Mouse (Mus musculus) forelimb bud, embryonic 11.5 days (tissue): ENCODE results near the gene Sqstm1.

ENCODE experiments used
- DNase-seq: peaks from one replicate; pipeline ENCODE4 v3.0.0-alpha.2; 2012; ENCODE audit warnings: low read depth, low spot score

The Sqstm1 gene

DNA sequence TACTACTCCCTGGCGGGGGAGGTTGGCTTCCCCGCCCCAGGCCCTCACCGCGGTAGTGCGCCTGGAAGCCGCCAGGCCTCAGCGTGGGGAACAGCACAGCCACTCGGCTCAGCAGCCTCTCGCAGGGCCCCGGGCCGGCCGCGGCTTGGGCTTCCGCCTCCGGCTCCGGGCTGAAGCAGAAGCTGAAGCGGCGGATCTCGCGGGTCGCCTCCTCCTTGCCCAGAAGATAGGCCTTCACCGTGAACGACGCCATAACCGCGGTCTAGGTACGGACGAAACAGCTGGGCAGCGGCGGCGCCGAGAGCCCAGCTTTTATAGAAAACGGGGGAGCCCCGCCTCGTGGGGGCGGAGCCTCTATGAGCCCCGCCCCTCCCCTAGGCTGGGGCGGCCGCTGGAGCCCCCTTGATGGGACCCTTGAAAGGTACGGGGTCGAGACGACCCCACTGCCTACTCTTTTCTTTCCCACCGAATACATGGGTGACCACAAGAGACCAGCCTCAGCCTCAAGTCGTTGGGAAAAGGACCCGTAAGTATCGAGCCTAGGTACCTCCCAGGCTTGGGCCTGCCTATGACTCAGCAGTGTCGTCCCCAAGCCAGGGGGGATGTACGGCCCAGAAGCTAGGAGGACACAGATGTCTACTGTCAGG is at the start of gene Sqstm1, which contains the start of gene Mgat4b:
TSS of gene Sqstm1 (minus strand) at position 323 of the 647 bp plus-strand sequence.
TSS of gene Mgat4b (plus strand) at position 386 of the 647 bp plus-strand sequence.
- DNase-seq, result peak; percentile 77

- DNase-seq, result no peak
Observed at GRCm38 (mm10) chr11:50258310-50258709, 47.7 kb upstream of the Sqstm1 start.

DNA sequence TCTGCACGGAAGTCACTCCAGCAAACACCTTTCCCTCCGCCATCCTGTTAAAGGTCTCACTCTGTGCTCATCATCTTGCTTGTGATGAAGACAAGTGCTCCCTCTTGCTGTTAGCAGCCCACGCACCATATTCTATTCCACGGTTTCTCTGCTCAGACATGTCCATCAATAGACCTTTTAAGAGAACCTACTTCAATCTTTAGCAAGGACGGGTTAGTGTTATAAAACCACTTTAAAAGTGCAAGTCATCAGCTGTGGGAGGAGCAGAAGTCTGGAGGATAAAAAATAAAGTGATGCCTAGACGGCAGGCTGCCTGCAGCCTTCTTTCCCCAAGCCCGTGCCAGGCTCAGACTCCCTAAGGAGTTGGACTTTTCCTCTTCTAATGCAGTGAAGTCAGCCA is 46.0 kb upstream of the Sqstm1 start:
- DNase-seq, result no peak

DNA sequence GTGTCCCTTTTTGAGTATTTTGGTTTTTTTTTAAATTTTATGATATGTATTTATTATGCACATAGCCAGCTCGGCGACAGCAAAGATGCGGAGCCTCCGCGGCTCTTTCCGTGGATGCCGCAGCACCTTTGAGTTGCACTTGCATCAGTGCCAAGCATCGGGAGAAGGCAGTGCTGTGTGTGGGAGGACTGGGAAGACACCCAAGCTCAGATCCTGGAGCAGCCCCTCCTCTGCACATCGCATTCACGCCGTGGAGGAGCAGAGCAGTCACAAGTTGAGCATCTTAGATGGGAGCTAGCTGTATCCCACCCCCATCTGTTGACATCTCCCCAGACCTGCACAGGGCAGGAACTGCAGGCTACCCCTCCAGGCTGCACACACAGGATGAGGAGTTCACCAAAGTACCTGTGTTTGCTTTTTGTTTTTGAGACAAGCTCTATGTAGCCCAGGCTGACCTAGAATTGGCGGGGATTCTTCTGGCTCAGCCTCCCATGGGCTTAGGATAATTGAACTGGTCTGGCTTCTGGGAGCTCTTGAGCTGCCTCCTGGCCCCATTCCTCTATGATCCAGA is 43.5 kb upstream of the Sqstm1 start:
- DNase-seq, result no peak

DNA sequence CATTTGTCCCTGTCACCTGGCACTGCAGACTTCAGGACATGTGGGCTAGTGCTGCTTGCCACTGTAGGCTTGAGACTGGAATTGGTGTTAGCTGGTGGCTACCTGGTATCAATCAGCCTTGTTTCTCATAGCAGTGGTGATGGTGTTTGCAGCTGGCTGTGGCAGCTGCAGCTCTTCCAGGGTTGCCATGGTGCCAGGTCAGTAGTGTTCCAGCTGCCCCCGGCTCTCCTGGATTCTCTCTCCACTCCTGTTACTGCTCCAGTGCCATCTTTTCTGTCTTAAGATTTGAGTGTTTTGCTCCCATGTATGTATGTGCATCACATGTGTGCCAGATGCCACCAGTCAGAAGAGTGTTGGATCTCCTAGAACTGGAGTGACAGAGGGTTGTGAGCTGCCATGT is 42.8 kb upstream of the Sqstm1 start:
- DNase-seq, result no peak

GRCm38 (mm10) chr11:50252684-50253265 is 42.1 kb upstream of the Sqstm1 start:
- DNase-seq, result no peak

DNA sequence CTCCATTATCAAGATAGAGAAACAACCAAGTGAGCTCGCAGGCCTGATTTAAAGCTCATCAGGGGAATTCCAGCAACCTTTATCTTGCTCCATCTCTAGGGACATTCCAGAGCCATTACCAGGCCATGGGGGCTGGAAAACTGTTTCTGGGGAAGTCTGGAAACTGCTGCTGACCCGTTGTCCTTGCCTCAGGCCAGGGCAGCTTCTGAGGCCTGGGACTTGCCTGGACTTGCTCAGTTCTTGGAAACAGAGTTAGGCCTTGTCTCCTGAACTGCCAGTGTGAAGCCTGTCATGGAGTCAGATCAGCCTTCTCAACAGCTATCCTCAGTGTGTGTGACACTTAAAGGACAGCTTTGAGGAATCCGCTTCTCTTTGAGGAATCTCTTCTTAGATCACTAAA is 41.5 kb upstream of the Sqstm1 start:
- DNase-seq, result peak; percentile 36

GRCm38 (mm10) chr11:50248473-50249171 is 38.0 kb upstream of the Sqstm1 start:
- no peak for DNase-seq

- no peak for DNase-seq
Observed at GRCm38 (mm10) chr11:50245269-50245668, 34.6 kb upstream of the Sqstm1 start.

DNA sequence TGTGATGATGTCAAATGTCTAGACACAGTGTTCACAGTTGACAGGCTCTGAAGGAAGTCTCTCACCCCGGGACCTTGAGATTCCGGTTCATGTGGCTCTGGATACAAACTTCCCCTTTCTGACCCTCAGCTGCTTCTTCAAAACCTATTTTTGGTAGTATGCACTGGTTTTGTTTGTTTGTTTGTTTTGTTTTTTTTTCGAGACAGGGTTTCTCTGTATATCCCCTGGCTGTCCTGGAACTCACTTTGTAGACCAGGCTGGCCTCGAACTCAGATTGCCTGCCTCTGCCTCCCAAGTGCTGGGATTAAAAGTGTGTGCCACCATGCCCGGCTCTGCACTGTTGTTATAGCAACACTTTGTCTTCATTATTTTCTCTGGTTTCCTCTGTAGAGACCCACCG is 33.3 kb upstream of the Sqstm1 start:
- no peak for DNase-seq

DNA sequence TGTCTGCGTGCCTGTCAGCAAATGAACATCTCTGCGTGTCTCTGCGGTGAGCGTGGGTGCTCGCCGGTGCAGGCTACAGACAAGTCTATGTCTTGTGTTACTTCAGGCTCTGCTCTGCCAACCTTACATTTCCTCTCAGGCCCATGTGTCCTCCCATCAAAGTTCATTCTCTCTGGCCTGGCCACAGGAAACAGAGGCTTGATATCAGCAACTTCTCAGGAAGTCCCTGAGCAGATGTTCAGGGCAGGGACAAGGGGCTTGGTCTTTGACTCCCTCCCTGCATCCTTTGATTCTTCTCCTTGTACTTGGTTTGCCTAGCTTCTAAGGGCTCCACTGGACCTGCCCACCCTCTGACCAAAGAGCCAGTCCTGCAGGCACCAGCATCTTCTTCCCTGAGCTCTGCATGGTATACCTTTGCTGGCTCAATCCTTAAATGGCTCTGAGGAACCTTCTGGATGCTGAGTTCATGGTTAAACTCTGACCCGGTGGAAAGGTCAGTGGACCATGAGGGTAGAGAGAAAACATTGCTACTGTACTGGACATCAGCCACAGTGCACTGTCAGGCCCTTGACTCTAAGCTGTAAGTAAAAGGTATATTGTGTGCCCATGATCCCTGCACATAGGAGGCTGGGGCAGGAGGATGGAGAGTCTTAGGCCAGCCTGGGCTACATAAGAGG is 29.7 kb upstream of the Sqstm1 start:
- DNase-seq, result no peak

GRCm38 (mm10) chr11:50238821-50239791 is 28.5 kb upstream of the Sqstm1 start:
- DNase-seq, result no peak

GRCm38 (mm10) chr11:50238324-50238723 is 27.7 kb upstream of the Sqstm1 start, which contains the start of gene Ltc4s:
Gene Ltc4s, minus strand, starts transcription at chr11:50238616.
- DNase-seq, result no peak

DNA sequence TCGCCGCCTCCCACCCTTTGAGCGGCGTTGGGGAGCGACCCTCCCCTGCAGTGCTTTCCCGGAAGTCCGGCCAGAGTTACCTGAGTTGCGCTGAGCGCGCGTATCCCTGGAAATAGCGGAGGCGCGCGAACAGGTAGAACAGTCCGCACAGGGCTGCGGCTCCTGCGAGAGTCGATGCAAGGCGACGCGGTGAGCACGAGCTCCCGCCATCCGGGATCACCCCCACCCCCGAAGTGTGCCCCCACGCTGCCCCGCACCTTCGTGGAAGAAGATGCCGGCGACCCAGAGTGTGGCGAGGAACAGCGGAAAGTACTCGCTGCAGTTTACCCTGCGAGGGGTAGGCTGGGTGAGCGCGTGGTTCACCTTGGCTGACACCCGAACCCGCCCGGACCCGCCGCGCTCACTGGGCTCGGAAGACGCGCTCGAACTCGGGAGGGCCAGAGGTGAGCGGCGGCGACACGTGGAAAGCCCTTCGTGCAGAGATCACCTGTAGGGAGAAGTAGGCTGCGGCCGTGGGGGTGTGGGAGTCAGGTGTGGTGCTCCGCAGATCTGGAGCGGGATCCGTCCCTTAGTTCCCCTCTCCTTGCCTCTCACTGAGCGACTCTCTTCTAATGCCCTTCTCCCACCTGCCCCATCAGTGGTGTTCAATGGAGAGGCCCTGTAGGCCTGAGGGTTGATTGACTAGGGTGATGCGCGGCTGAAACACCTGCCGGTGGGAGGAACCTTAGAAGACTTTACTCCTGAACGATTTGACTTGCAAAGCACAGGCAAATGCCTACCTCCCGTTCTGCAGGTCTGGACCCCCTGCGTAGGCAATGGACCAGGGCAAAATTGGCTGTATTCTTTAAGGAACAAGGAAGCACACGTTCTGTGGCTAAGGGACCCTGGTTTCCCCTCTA is 26.6 kb upstream of the Sqstm1 start:
- DNase-seq, result no peak

DNA sequence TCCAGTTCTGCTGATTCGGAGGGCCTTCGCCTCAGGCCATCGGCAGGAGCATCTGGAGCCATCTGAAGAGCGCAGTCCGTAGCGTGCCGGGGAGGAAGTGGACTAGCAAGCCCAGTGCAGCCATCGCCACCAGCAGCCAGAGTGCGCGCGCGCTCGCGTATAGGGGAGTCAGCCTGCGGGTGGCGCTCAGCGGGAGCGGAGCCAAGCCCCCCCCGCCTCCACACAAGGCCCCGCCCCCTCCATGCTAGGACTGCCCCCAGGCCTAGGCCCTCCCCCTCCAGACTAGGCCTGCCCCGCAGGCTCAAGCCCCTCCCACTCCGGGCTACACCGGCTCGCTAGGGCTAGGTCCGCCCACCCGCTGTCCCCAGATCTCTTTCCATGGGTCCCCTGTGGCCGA is 25.9 kb upstream of the Sqstm1 start:
- DNase-seq, result peak; percentile 83

GRCm38 (mm10) chr11:50234606-50235005 is 24.0 kb upstream of the Sqstm1 start:
- DNase-seq, result no peak

DNA sequence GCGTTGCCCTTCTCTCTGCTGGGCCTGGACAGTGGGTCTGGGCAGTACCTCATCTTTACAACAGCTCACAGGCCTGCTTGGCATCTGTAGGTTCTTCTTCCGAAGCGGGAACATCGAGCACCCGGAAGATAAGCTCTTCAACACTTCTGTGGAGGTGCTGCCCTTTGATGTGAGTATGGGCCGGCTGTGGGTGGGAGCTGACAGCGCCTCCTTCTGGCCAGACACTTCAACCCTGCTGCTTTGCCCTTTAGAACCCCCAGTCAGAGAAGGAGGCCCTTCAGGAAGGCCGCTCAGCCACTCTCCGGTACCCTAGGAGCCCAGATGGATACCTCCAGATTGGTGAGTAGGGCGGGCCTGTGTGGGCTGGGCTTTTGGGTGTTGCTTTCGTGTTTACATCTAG is 23.4 kb upstream of the Sqstm1 start:
- DNase-seq, result no peak

DNA sequence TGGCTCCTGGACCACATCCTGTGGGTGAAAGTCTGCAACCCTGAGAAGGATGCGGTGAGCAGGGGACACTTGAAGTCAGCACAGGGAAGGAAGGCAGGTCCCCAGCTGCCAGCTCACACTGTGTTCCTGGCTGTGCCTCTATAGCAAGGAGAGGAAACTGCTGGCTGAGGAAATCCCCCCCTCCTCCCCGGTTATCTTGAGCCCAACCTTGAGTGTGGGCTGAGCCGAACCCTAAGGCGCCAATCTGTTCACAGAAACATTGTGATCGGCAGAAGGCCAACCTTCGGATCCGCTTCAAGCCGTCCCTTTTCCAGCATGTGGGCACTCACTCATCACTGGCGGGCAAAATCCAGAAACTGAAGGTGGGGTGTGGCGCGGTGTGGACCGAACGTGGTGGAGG is 22.4 kb upstream of the Sqstm1 start:
- no peak for DNase-seq

DNA sequence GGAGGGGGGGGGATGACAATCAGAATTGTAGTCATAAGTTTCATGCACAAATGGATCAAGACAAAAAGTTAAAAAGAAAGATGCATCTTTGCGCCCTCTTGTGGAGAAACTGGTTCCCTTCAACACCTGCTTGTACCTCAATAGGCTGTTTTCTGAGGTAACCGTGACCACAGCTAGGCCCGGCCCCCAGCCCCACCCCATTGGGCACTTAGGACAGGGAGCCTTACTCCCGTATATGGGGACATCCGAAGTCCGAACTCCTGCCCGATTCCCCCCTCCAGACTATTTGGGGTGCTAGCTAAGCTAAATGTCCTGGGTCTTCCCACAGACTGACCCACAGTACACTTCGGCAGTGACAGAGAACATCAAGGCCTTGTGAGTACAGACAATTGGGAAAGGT is 20.8 kb upstream of the Sqstm1 start:
- DNase-seq, result peak; percentile 75
